Mouse (Mus musculus) embryonic fibroblast, embryonic 13.5 days (primary cell): ENCODE data around the gene Tmem200a.

Experiments used
- CTCF ChIP-seq: IDR thresholded peaks from 2 replicates; pipeline ENCODE4 v1.5.1; 2011; ENCODE audit warnings: mild to moderate bottlenecking, control low read depth, low read length, moderate library complexity, borderline replicate concordance; ENCODE audit not compliant: insufficient read depth
- POLR2A ChIP-seq: IDR thresholded peaks from 2 replicates; pipeline ENCODE4 v1.6.1; 2011; ENCODE audit warnings: low read depth, mild to moderate bottlenecking, control low read depth, low read length, moderate library complexity

DNA sequence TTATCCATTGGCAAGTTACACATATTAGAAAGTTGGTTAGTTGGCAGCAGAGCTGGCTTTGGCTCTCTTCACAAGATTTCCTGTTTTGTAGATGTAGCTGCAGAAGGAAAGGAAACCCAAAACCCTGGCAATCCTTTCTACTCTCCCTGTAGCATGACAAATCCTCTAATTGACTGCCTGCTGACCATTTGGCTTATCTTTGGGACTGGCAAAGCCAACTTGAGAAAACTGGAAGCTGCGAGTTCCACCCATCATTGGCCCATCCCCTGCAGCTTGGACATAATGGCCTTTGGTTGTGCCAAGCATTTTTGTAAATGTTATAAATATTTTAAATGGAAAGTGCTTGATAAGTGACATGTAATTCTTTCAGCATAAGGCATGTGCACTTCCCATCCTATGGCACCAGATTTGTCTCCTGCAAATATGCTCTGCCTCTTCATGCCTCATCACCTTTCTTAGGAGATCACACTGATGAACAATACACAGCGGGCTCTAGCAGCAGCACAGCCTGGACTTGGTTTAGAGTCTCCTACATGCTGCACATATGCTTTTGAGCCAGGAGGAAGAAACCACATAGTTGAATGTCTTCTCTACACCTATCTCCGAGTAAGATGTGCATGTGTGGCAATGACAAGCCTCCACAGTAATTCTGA is 24.6 kb upstream of the Tmem200a start:
- TF ChIP-seq POLR2A (no peak), CTCF (no peak)
